ENCODE assay signal across 11 mouse cellular contexts in the genomic region with DNA sequence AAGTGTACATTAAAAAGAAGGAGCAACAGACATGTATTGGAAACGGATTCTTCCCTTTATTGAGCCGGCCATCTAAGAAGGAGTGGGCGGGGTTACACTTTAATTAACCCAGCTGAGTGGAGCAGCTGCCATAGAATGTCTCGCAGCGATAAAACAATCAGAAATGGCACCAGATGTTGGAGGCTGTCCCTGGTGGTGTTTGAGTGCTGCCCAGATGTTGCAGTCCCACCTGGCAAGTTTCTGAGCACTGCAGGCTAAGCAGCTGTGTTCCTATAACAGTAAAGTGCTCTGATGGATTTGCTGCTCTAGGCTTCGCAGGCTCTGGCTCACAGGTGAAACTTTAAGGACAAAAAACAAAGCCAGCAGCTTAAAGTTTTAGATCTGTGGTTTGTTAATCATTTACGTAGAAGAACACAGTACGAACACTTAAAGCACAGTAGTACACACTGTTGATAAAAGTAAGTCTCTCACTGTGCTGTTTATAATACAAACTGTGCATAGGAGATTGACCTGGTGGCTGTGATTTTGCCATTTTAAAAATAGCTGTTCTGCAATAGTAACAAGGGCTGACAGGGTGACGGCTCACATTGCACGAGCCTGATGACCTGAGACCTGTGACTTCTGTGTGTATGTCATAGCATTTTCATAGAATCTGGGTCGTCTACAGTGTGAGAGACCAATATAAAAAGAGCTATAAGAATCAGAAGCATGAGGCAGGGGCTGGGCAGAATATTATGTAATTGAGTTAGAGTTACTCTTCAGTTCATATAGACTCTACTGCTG. TPM values are rescaled to one million over a fixed set of nuclear protein-coding genes. Genes with fewer than 3 reads are reported as not detected.
A peak's percentile ranks its signal among the peaks of the same experiment; 100 is the strongest.
DNase-seq lines count a peak whose midpoint lies in the region; ATAC-seq lines count a peak whose summit lies in the region.
"Had no signal": no experiment of that assay in that cellular context is flagged by ENCODE, and none has a peak within 500 bp of the region (broad histone marks: within the 10 kb centered on the region; RNA-seq: fewer than 3 reads in every experiment).

No protein-coding gene starts in this region.

- no peak for ATAC-seq in heart, embryonic 13.5 days (ENCODE audit: extremely low read depth, insufficient number of reproducible peaks, low FRiP score, low TSS enrichment)
- peak; percentile 88 for ATAC-seq in neural tube, embryonic 13.5 days (ENCODE audit: low read depth)
- ATAC-seq in intestine, embryonic 16.5 days = peak; percentile 73
- ATAC-seq: forebrain, embryonic 13.5 days had no signal

- no peaks in the 10 kb centered on the region for H3K9me3 ChIP-seq in heart, embryonic 13.5 days
- no peaks in the 10 kb centered on the region for H3K9me3 ChIP-seq in heart, embryonic 10.5 days
- no peaks in the 10 kb centered on the region for H3K9me3 ChIP-seq in neural tube, embryonic 13.5 days
- H3K9me3 ChIP-seq in intestine, embryonic 16.5 days (ENCODE audit: control insufficient read depth, low read length) = no peaks in the 10 kb centered on the region
- H3K9me3 ChIP-seq: embryonic facial prominence, embryonic 13.5 days; forebrain, embryonic 13.5 days had no signal

- H3K27ac ChIP-seq in heart, embryonic 13.5 days (replicated peaks) = peak overlapping the region; percentile 53; the same call in 1 of the 2 replicates
- no peak overlapping the region for H3K27ac ChIP-seq in heart, embryonic 10.5 days
- H3K27ac ChIP-seq in neural tube, embryonic 13.5 days (replicated peaks) = peak overlapping the region; percentile 35
- no peak overlapping the region for H3K27ac ChIP-seq in intestine, embryonic 16.5 days (ENCODE audit: low read length)
- H3K27ac ChIP-seq: embryonic facial prominence, embryonic 13.5 days; forebrain, embryonic 13.5 days; left cerebral cortex, adult 2 months had no signal

- H3K27me3 ChIP-seq in heart, embryonic 13.5 days (replicated peaks) = no peaks in the 10 kb centered on the region
- no peaks in the 10 kb centered on the region for H3K27me3 ChIP-seq in heart, embryonic 10.5 days (ENCODE audit: insufficient read depth, poor library complexity, severe bottlenecking)
- H3K27me3 ChIP-seq in neural tube, embryonic 13.5 days = no peaks in the 10 kb centered on the region
- H3K27me3 ChIP-seq in intestine, embryonic 16.5 days (replicated peaks; ENCODE audit: control insufficient read depth, insufficient read depth, low read length) = no peaks in the 10 kb centered on the region
- H3K27me3 ChIP-seq: embryonic facial prominence, embryonic 13.5 days; forebrain, embryonic 13.5 days had no signal

- H3K9ac ChIP-seq in heart, embryonic 13.5 days = no peak overlapping the region
- H3K9ac ChIP-seq in neural tube, embryonic 13.5 days = no peak overlapping the region
- no peak overlapping the region for H3K9ac ChIP-seq in intestine, embryonic 16.5 days (ENCODE audit: low read depth, low read length)
- H3K9ac ChIP-seq: embryonic facial prominence, embryonic 13.5 days; forebrain, embryonic 13.5 days had no signal

- no peak overlapping the region for H3K4me3 ChIP-seq in heart, embryonic 13.5 days
- H3K4me3 ChIP-seq in heart, embryonic 10.5 days = no peak overlapping the region
- no peak overlapping the region for H3K4me3 ChIP-seq in neural tube, embryonic 13.5 days
- H3K4me3 ChIP-seq in intestine, embryonic 16.5 days (ENCODE audit: low read length) = no peak overlapping the region
- H3K4me3 ChIP-seq: embryonic facial prominence, embryonic 13.5 days; forebrain, embryonic 13.5 days; left cerebral cortex, adult 2 months had no signal

- no peak overlapping the region for H3K4me2 ChIP-seq in heart, embryonic 13.5 days
- H3K4me2 ChIP-seq in neural tube, embryonic 13.5 days = no peak overlapping the region
- H3K4me2 ChIP-seq in intestine, embryonic 16.5 days (ENCODE audit: low read depth, low read length) = no peak overlapping the region
- H3K4me2 ChIP-seq: embryonic facial prominence, embryonic 13.5 days; forebrain, embryonic 13.5 days had no signal

- DNase-seq in heart, embryonic 10.5 days (ENCODE audit: low spot score) = no peak
- DNase-seq in neural tube, embryonic 10.5 days (ENCODE audit: extremely low spot score, low spot score) = no peak
- DNase-seq in frontal cortex, adult 2 months (ENCODE audit: extremely low spot score in 1 of 2, low spot score in 1 of 2) = no peak
- no peak for DNase-seq in adrenal gland, adult 8-10 months
- DNase-seq: cerebellum, adult 9-11 months had no signal

- H3K36me3 ChIP-seq in heart, embryonic 13.5 days = peaks cover 62% of the 10 kb centered on the region
- H3K36me3 ChIP-seq in heart, embryonic 10.5 days = peaks cover 49% of the 10 kb centered on the region
- H3K36me3 ChIP-seq in neural tube, embryonic 13.5 days = peaks cover 30% of the 10 kb centered on the region
- peaks cover 5% of the 10 kb centered on the region for H3K36me3 ChIP-seq in intestine, embryonic 16.5 days (ENCODE audit: control insufficient read depth, insufficient read depth, low read length)

- 69% methylated on average over 11 of the region's 11 CpGs for WGBS in heart, embryonic 13.5 days
- 87% methylated on average over 11 of the region's 11 CpGs for WGBS in heart, embryonic 10.5 days
- 59% methylated on average over 11 of the region's 11 CpGs for WGBS in neural tube, embryonic 13.5 days
- WGBS in intestine, embryonic 16.5 days = 63% methylated on average over 11 of the region's 11 CpGs

- peaks cover 17% of the 10 kb centered on the region for H3K4me1 ChIP-seq in heart, embryonic 13.5 days
- no peaks in the 10 kb centered on the region for H3K4me1 ChIP-seq in heart, embryonic 10.5 days
- peaks cover 20% of the 10 kb centered on the region; the same call in 1 of the 2 replicates for H3K4me1 ChIP-seq in neural tube, embryonic 13.5 days (replicated peaks)
- H3K4me1 ChIP-seq in intestine, embryonic 16.5 days (ENCODE audit: control insufficient read depth, insufficient read depth, low read length) = no peaks in the 10 kb centered on the region

RNA-seq across cellular contexts. Expression of gene Lsm11, which starts 44.3 kb away (rescaled TPM):
- 6.9 and 7.3 TPM in 2 replicates for polyA plus RNA-seq in heart, embryonic 13.5 days (2015; fragmentation: Nextera tagmentation; extraction: Ambion mirVana)
- polyA plus RNA-seq in heart, embryonic 10.5 days (2016; fragmentation: Nextera tagmentation; extraction: Ambion mirVana) = 7.6 and 8.5 TPM in 2 replicates
- 15.1 and 16.9 TPM in 2 replicates for polyA plus RNA-seq in neural tube, embryonic 13.5 days (2015; fragmentation: Nextera tagmentation; extraction: Ambion mirVana)
- polyA plus RNA-seq in intestine, embryonic 16.5 days (2015; fragmentation: Nextera tagmentation; extraction: Ambion mirVana) = 4.4 and 4.5 TPM in 2 replicates
- 7.7 and 9.2 TPM in 2 replicates for polyA plus RNA-seq in frontal cortex, adult 2 months (2012; rRNA removed)
- total RNA-seq in adrenal gland, adult 8-10 months (2022) = 10 to 100 TPM in 2 of 4 experiments, 1 to 10 TPM in 2; 8.9 to 13.9 (median 10.1) TPM

RNA-seq across cellular contexts. Expression of gene Clint1, which starts 48.6 kb away (rescaled TPM):
- polyA plus RNA-seq in heart, embryonic 13.5 days (2015; fragmentation: Nextera tagmentation; extraction: Ambion mirVana) = 50.6 and 52.6 TPM in 2 replicates
- 69.6 and 80.0 TPM in 2 replicates for polyA plus RNA-seq in heart, embryonic 10.5 days (2016; fragmentation: Nextera tagmentation; extraction: Ambion mirVana)
- 50.5 and 58.8 TPM in 2 replicates for polyA plus RNA-seq in neural tube, embryonic 13.5 days (2015; fragmentation: Nextera tagmentation; extraction: Ambion mirVana)
- 101 and 114 TPM in 2 replicates for polyA plus RNA-seq in intestine, embryonic 16.5 days (2015; fragmentation: Nextera tagmentation; extraction: Ambion mirVana)
- polyA plus RNA-seq in frontal cortex, adult 2 months (2012; rRNA removed) = 39.5 TPM in 2 replicates
- total RNA-seq in adrenal gland, adult 8-10 months (2022) = 10 to 100 TPM; 63.4 to 94.6 (median 74.8) TPM

RNA-seq across cellular contexts. Expression of gene Thg1l, which starts 54.9 kb away (rescaled TPM):
- polyA plus RNA-seq in heart, embryonic 13.5 days (2015; fragmentation: Nextera tagmentation; extraction: Ambion mirVana) = 8.2 and 9.3 TPM in 2 replicates
- polyA plus RNA-seq in heart, embryonic 10.5 days (2016; fragmentation: Nextera tagmentation; extraction: Ambion mirVana) = 9.0 and 9.9 TPM in 2 replicates
- polyA plus RNA-seq in neural tube, embryonic 13.5 days (2015; fragmentation: Nextera tagmentation; extraction: Ambion mirVana) = 10.0 and 10.7 TPM in 2 replicates
- 12.2 and 13.5 TPM in 2 replicates for polyA plus RNA-seq in intestine, embryonic 16.5 days (2015; fragmentation: Nextera tagmentation; extraction: Ambion mirVana)
- 6.7 and 7.8 TPM in 2 replicates for polyA plus RNA-seq in frontal cortex, adult 2 months (2012; rRNA removed)
- total RNA-seq in adrenal gland, adult 8-10 months (2022) = 10 to 100 TPM; 14.9 to 22.0 (median 17.9) TPM

Comparison
In these comparisons a context has a peak if more than half of its experiments do, and no peak if none do; other contexts are left out.
1. H3K27ac ChIP-seq: peak in heart, embryonic 13.5 days (single experiment) and neural tube, embryonic 13.5 days (single experiment); none in heart, embryonic 10.5 days (single experiment) and intestine, embryonic 16.5 days (single experiment).